Mouse (Mus musculus) hindbrain, postnatal 0 days (tissue): ENCODE results near the gene Zfp526. TPM values are rescaled to one million over a fixed set of nuclear protein-coding genes. Genes with fewer than 3 reads are reported as not detected.

ENCODE experiments used
- ATAC-seq: fragments of 200-750 bp; cut with Nextera tagmentation; 2 replicates; pipeline ENCODE4 v1.8.0; 2017; ENCODE audit warnings: mild to moderate bottlenecking, moderate TSS enrichment, moderate library complexity
- DNase-seq: peaks from one replicate; pipeline ENCODE4 v3.0.0-alpha.2; 2015; ENCODE audit warnings: low spot score
- H3K27ac ChIP-seq: fragments of 300-500 bp; sonication (generic); 2 replicates; pipeline ENCODE4 v1.5.1; 2014; ENCODE audit warnings: mild to moderate bottlenecking
- H3K27me3 ChIP-seq: fragments of 300-500 bp; sonication (generic); 2 replicates; pipeline ENCODE4 v1.6.1; 2014; ENCODE audit warnings: low read length, mixed read lengths; ENCODE audit not compliant: insufficient read depth
- H3K36me3 ChIP-seq: fragments of 300-500 bp; sonication (generic); 2 replicates; pipeline ENCODE4 v1.6.1; 2014; ENCODE audit warnings: low read length, mixed read lengths; ENCODE audit not compliant: insufficient read depth
- H3K4me1 ChIP-seq: fragments of 300-500 bp; sonication (generic); 2 replicates; pipeline ENCODE4 v1.6.1; 2014; ENCODE audit warnings: antibody characterized with exemption, low read length, mixed read lengths; ENCODE audit not compliant: insufficient read depth
- H3K4me2 ChIP-seq: fragments of 300-500 bp; sonication (generic); 2 replicates; pipeline ENCODE4 v1.6.1; 2014; ENCODE audit warnings: low read depth, mild to moderate bottlenecking, low read length, moderate library complexity, mixed read lengths
- H3K4me3 ChIP-seq: fragments of 300-500 bp; sonication (generic); 2 replicates; pipeline ENCODE4 v1.5.1; 2014; ENCODE audit warnings: low read length
- H3K9ac ChIP-seq: fragments of 300-500 bp; sonication (generic); replicated peaks from 2 replicates; pipeline ENCODE4 v1.6.1; 2014; ENCODE audit warnings: mild to moderate bottlenecking, low read length, moderate library complexity, mixed read lengths
- H3K9me3 ChIP-seq: fragments of 300-500 bp; sonication (generic); 2 replicates; pipeline ENCODE4 v1.6.1; 2016; ENCODE audit warnings: low read length, mixed read lengths
- CTCF ChIP-seq: IDR thresholded peaks from 2 replicates; pipeline ENCODE4 v1.5.1; 2016; ENCODE audit warnings: antibody characterized with exemption, control low read depth, low read depth
- WGBS: fragments of 180-500 bp; shearing (Covaris S2); extraction: QIAGEN DNeasy Blood & Tissue Kit; methylation state at CpG from one replicate; pipeline ENCODE4 v1.1.7; 2014; 5-methylcytosine and 5-hydroxymethylcytosine counted together
- polyA plus RNA-seq: library from polyadenylated mRNA; unstranded; fragments of >200 nt; fragmentation: Nextera tagmentation; extraction: Ambion mirVana; gene quantifications from 2 replicates; pipeline ENCODE4 v1.2.1, GENCODE M21; 2015
- total RNA-seq: library from RNA; depleted of rRNA; stranded (reverse); fragments of >200 nt; gene quantifications from 2 replicates; pipeline ENCODE4 v1.2.3, GENCODE M21; 2014

Zfp526 gene
- total and polyA plus RNA-seq, 2 experiments from 2014 or later: 0.85 to 9.6 TPM

GRCm38 (mm10) chr7:25247498-25247897, 26.3 kb downstream of the Zfp526 start:
- peak overlapping the region; percentile 71 for H3K9ac ChIP-seq
- H3K27me3 ChIP-seq: no peaks in the 10 kb centered on the region
- DNase-seq: no peak
- peak overlapping the region; percentile 83 for H3K4me3 ChIP-seq
- H3K27ac ChIP-seq: peak overlapping the region; percentile 87
- 17% methylated on average over 3 of the region's 3 CpGs for WGBS
- peak overlapping the region; percentile 92 for H3K4me2 ChIP-seq
- no peak for ATAC-seq
- H3K36me3 ChIP-seq: no peaks in the 10 kb centered on the region
- no peak for TF ChIP-seq CTCF
- H3K4me1 ChIP-seq: peaks cover 17% of the 10 kb centered on the region
- no peaks in the 10 kb centered on the region for H3K9me3 ChIP-seq

- Histone ChIP-seq H3K27me3 (no peaks in the 10 kb centered on the region), H3K9me3 (no peaks in the 10 kb centered on the region), H3K9ac (peak overlapping the region; percentile 71), H3K27ac (peak overlapping the region; percentile 87), H3K4me1 (peaks cover 17% of the 10 kb centered on the region), H3K36me3 (no peaks in the 10 kb centered on the region), H3K4me2 (peak overlapping the region; percentile 92), H3K4me3 (peak overlapping the region; percentile 83)
- ATAC-seq (peak; percentile 57), DNase-seq (peak; percentile 76)
- TF ChIP-seq CTCF: no peak
- WGBS: 6% methylated on average over 18 of the region's 18 CpGs
Observed at GRCm38 (mm10) chr7:25248018-25248647, 26.9 kb downstream of the Zfp526 start.

- no peaks in the 10 kb centered on the region for H3K36me3 ChIP-seq
- peak overlapping the region; percentile 92 for H3K4me2 ChIP-seq
- H3K9me3 ChIP-seq: no peaks in the 10 kb centered on the region
- peak overlapping the region; percentile 71 for H3K9ac ChIP-seq
- H3K4me3 ChIP-seq: peak overlapping the region; percentile 83
- under 1% methylated on average over 24 of the region's 25 CpGs for WGBS
- DNase-seq (peak; percentile 21), ATAC-seq (no peak; the same call in 1 of the 2 replicates)
- no peak for TF ChIP-seq CTCF
- H3K27ac ChIP-seq: peak overlapping the region; percentile 87
- peaks cover 17% of the 10 kb centered on the region for H3K4me1 ChIP-seq
- no peaks in the 10 kb centered on the region for H3K27me3 ChIP-seq
Observed at GRCm38 (mm10) chr7:25248846-25249313, 27.7 kb downstream of the Zfp526 start.

GRCm38 (mm10) chr7:25249314-25250140, 28.3 kb downstream of the Zfp526 start:
- H3K9ac ChIP-seq: peak overlapping the region; percentile 71
- no peak for TF ChIP-seq CTCF
- H3K9me3 ChIP-seq: no peaks in the 10 kb centered on the region
- peaks cover 17% of the 10 kb centered on the region for H3K4me1 ChIP-seq
- peak overlapping the region; percentile 87 for H3K27ac ChIP-seq
- under 1% methylated on average over 39 of the region's 73 CpGs for WGBS
- peak; percentile 43 for ATAC-seq
- peak; percentile 81 for DNase-seq
- peak overlapping the region; percentile 83 for H3K4me3 ChIP-seq
- H3K27me3 ChIP-seq: no peaks in the 10 kb centered on the region
- peak overlapping the region; percentile 92 for H3K4me2 ChIP-seq
- H3K36me3 ChIP-seq: no peaks in the 10 kb centered on the region

- TF ChIP-seq CTCF: no peak
- H3K27me3 ChIP-seq: no peaks in the 10 kb centered on the region
- H3K4me2 ChIP-seq: peak within 1 kb of the TSS; percentile 92
- peaks cover 17% of the 10 kb centered on the region for H3K4me1 ChIP-seq
- H3K9ac ChIP-seq: peak within 1 kb of the TSS; percentile 71
- H3K36me3 ChIP-seq: no peaks in the 10 kb centered on the region
- ATAC-seq: peak; percentile 77
- H3K9me3 ChIP-seq: no peaks in the 10 kb centered on the region
- DNase-seq: peak; percentile 92
- 2% methylated on average over 61 of the region's 81 CpGs for WGBS
- peak within 1 kb of the TSS; percentile 83 for H3K4me3 ChIP-seq
- H3K27ac ChIP-seq: peak within 1 kb of the TSS; percentile 87
Observed at GRCm38 (mm10) chr7:25250141-25250972, 29.1 kb downstream of the Zfp526 start, which contains the start of gene Erf. TSS of gene Erf (minus strand) at chr7:25250761.

- Histone ChIP-seq H3K4me3 (peak overlapping the region; percentile 83), H3K9me3 (no peaks in the 10 kb centered on the region), H3K27ac (peak overlapping the region; percentile 87), H3K4me2 (peak overlapping the region; percentile 92), H3K4me1 (peaks cover 17% of the 10 kb centered on the region), H3K9ac (peak overlapping the region; percentile 71), H3K27me3 (no peaks in the 10 kb centered on the region), H3K36me3 (no peaks in the 10 kb centered on the region)
- WGBS: 2% methylated on average over 22 of the region's 22 CpGs
- peak; percentile 60 for DNase-seq
- no peak for ATAC-seq
- TF ChIP-seq CTCF: no peak
Observed at GRCm38 (mm10) chr7:25251071-25251791, 30.0 kb downstream of the Zfp526 start.
